Mouse (Mus musculus) erythroblast, embryonic 14.5 days (primary cell): Measurements from ENCODE around the gene Cx3cl1.

Source experiments
- GATA1 ChIP-seq: IDR thresholded peaks from 2 replicates; pipeline ENCODE4 v1.6.1; 2012; ENCODE audit warnings: low read length, inconsistent platforms, mixed read lengths
- TAL1 ChIP-seq: IDR thresholded peaks from 3 replicates; pipeline ENCODE4 v1.6.1; 2012; ENCODE audit warnings: low read length, inconsistent platforms, mixed read lengths

DNA sequence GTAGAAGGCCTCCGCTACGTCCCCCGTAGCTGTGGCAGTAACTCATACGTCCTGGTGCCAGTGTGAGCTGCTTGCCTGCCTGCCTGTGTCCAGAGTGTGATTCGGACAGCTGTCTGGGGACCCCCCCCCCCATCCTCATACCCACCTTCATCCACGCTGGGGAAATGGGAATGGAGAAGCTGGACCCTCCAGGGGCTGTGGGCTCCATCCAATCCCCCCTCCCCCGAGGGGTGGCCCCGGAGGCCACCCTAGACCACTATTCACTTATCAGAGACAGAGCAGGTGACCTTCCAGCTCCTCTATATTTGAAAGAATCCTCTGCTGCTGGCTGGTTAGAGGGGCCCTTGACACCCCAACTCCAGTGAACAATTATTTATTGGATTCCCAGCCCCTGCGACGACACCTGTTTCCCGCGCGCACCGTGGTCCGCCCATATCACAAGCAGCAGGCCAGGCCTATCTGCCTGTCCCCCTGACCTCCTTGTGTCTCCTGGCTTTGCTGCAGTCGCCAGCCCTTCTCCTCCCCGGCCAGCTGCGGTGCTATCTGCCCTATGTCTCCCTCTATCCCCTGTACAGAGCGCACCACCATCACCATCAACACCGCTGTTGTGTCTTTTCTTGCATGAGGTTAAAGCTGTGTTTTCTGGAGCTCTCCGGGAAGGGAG, 8.8 kb downstream of the Cx3cl1 start:
- TF ChIP-seq GATA1 (no peak), TAL1 (no peak)
